Mouse (Mus musculus) limb, embryonic 14.5 days (tissue): ENCODE measurements around the gene Rapgef4. TPM values are rescaled to one million over a fixed set of nuclear protein-coding genes. Genes with fewer than 3 reads are reported as not detected.

Source experiments
- ATAC-seq: fragments of 200-750 bp; cut with Nextera tagmentation; 2 replicates; pipeline ENCODE4 v1.8.0; 2017; ENCODE audit warnings: low read depth, moderate number of reproducible peaks, moderate TSS enrichment; ENCODE audit not compliant: low FRiP score
- DNase-seq: peaks from one replicate; pipeline ENCODE4 v3.0.0-alpha.2; 2015; ENCODE audit warnings: low spot score
- H3K27ac ChIP-seq: fragments of 300-500 bp; sonication (generic); replicated peaks from 2 replicates; pipeline ENCODE4 v1.5.1; 2014; ENCODE audit warnings: low read depth, mild to moderate bottlenecking, low read length, moderate library complexity, mixed read lengths
- H3K27me3 ChIP-seq: fragments of 300-500 bp; sonication (generic); 2 replicates; pipeline ENCODE4 v1.6.1; 2014; ENCODE audit warnings: low read length, mixed read lengths; ENCODE audit not compliant: control insufficient read depth, insufficient read depth
- H3K36me3 ChIP-seq: fragments of 300-500 bp; sonication (generic); 2 replicates; pipeline ENCODE4 v1.6.1; 2014; ENCODE audit warnings: mild to moderate bottlenecking, low read length, moderate library complexity, mixed read lengths; ENCODE audit not compliant: control insufficient read depth, insufficient read depth
- H3K4me1 ChIP-seq: fragments of 300-500 bp; sonication (generic); 2 replicates; pipeline ENCODE4 v1.6.1; 2014; ENCODE audit warnings: antibody characterized with exemption, low read length, mixed read lengths; ENCODE audit not compliant: control insufficient read depth, insufficient read depth
- H3K4me2 ChIP-seq: fragments of 300-500 bp; sonication (generic); replicated peaks from 2 replicates; pipeline ENCODE4 v1.6.1; 2014; ENCODE audit warnings: low read depth, mild to moderate bottlenecking, low read length, moderate library complexity; ENCODE audit not compliant: severe bottlenecking
- H3K4me3 ChIP-seq: fragments of 300-500 bp; sonication (generic); replicated peaks from 2 replicates; pipeline ENCODE4 v1.5.1; 2014; ENCODE audit warnings: low read length
- H3K9ac ChIP-seq: fragments of 300-500 bp; sonication (generic); 2 replicates; pipeline ENCODE4 v1.6.1; 2014; ENCODE audit warnings: mild to moderate bottlenecking, low read depth, low read length, moderate library complexity; ENCODE audit not compliant: severe bottlenecking
- H3K9me3 ChIP-seq: fragments of 300-500 bp; sonication (generic); 2 replicates; pipeline ENCODE4 v1.6.1; 2016; ENCODE audit warnings: low read length; ENCODE audit not compliant: control insufficient read depth
- POLR2A ChIP-seq: fragments of 200-500 bp; IDR thresholded peaks from 2 replicates; pipeline ENCODE4 v1.8.0; 2012; ENCODE audit warnings: inconsistent platforms, mild to moderate bottlenecking, moderate library complexity, borderline replicate concordance; ENCODE audit not compliant: insufficient read depth, insufficient read length; ENCODE audit errors: extremely low read depth
- WGBS: fragments of 180-500 bp; shearing (Covaris S2); extraction: QIAGEN DNeasy Blood & Tissue Kit; methylation state at CpG from one replicate; pipeline ENCODE4 v1.1.7; 2014; 5-methylcytosine and 5-hydroxymethylcytosine counted together
- polyA plus RNA-seq, 2 experiments: library from polyadenylated mRNA; depleted of rRNA in 1 of 2; stranded (reverse) in 1 of 2; unstranded in 1 of 2; fragments of >200 nt; fragmentation: Nextera tagmentation in 1 of 2; extraction: Ambion mirVana in 1 of 2; gene quantifications; 2 replicates each; pipeline versions ENCODE4 v1.2.1 to v1.2.3; 2012 to 2014

Rapgef4 gene
- polyA plus RNA-seq, 2 experiments, result 2.2 to 2.3 TPM

DNA sequence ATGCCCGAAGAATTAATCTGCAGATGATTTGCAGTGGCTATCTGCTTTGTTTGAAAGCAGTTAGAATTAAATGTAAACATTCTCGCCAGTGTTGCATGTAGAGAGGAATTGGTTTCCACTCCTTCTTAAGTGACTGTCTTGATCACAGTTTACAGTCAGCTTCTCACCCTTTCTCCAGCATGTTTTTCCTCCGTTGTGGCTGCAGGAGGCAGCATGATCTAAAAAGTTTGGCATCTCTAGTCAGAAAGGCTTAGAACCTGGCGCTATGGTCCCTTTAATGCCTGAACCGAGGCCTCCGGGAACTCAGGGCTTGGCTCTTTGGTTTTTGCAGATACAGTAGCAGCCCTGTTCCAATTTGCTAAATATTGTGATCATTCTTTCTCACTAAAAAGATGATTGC, 63.2 kb downstream of the Rapgef4 start:
- WGBS, result 52% methylated on average over 6 of the region's 6 CpGs
- H3K4me3 ChIP-seq, result no peak overlapping the region
- H3K36me3 ChIP-seq, result no peaks in the 10 kb centered on the region
- DNase-seq (no peak), ATAC-seq (no peak)
- no peak overlapping the region for H3K4me2 ChIP-seq
- TF ChIP-seq POLR2A, result no peak
- no peaks in the 10 kb centered on the region for H3K9me3 ChIP-seq
- no peak overlapping the region for H3K27ac ChIP-seq
- H3K27me3 ChIP-seq, result no peaks in the 10 kb centered on the region
- H3K9ac ChIP-seq, result no peak overlapping the region
- peaks cover 14% of the 10 kb centered on the region for H3K4me1 ChIP-seq

DNA sequence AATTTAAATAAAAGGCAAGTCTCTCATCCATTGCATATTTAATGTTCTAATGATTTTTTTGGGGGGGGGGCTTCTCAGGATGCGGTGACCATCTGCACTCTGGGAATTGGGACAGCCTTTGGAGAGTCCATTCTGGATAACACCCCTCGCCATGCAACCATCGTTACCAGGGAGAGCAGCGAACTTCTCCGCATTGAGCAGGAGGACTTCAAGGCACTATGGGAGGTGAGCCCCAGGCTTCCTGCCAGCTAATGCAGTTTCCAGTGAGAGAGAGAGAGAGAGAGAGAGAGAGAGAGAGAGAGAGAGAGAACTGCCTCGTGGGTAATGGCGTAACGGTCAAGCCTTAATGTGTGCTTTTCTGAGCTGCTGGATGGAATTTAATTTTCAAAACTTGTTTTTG, 64.0 kb downstream of the Rapgef4 start:
- WGBS, result 54% methylated on average over 8 of the region's 8 CpGs
- Histone ChIP-seq H3K27me3 (no peaks in the 10 kb centered on the region), H3K4me1 (peaks cover 14% of the 10 kb centered on the region), H3K4me3 (no peak overlapping the region), H3K27ac (no peak overlapping the region), H3K36me3 (no peaks in the 10 kb centered on the region), H3K9me3 (no peaks in the 10 kb centered on the region), H3K9ac (no peak overlapping the region), H3K4me2 (no peak overlapping the region)
- DNase-seq (peak; percentile 38), ATAC-seq (no peak)
- no peak for TF ChIP-seq POLR2A

DNA sequence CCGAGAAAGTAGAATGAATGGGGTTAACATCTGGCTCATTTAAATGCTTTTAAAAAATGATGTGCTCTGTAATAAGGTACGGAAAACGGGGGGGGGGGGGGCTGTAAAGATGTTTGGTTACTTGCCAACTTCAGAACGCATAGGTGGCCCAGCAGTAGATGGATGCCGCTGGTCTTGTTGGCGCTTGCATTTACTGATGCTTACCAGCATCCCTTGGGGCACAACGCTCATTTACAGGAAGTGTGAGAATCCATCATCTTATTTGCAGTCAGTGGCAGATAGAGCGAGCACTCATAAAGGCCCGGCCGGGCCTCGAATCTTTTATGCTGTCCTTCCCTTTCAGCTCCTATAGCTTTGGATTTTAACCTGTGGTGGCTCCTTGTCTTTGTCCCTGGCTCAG, 64.6 kb downstream of the Rapgef4 start:
- H3K9me3 ChIP-seq, result no peaks in the 10 kb centered on the region
- TF ChIP-seq POLR2A, result no peak
- H3K36me3 ChIP-seq, result no peaks in the 10 kb centered on the region
- no peak overlapping the region for H3K27ac ChIP-seq
- H3K4me2 ChIP-seq, result peak overlapping the region; percentile 13; the same call in 1 of the 2 replicates
- no peak overlapping the region for H3K4me3 ChIP-seq
- H3K4me1 ChIP-seq, result peaks cover 14% of the 10 kb centered on the region
- ATAC-seq, result no peak
- WGBS, result 38% methylated on average over 11 of the region's 11 CpGs
- no peak overlapping the region for H3K9ac ChIP-seq
- peak; percentile 43 for DNase-seq
- H3K27me3 ChIP-seq, result no peaks in the 10 kb centered on the region

DNA sequence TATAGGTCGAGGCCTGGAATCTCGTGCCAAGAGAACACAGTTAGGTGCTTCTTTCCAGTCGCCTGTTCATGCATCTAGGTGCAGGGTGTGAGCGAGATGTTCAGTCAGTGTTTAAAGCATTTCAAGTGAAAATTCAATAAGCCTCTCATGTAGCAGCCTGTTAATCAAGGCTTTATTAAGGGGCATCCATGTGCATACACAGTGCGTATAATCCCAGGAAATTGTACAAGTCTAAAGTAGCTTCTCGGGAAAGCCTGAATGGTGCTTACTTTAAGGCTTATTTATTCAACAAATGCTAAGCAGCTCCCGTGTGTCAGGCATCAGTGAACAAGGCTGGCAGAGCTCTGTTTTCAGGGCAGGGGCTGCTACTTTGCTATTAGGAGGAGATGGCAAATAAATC, 69.4 kb downstream of the Rapgef4 start:
- Histone ChIP-seq H3K4me1 (peaks cover 15% of the 10 kb centered on the region), H3K27me3 (no peaks in the 10 kb centered on the region), H3K36me3 (no peaks in the 10 kb centered on the region), H3K4me2 (no peak overlapping the region), H3K9me3 (no peaks in the 10 kb centered on the region), H3K27ac (no peak overlapping the region), H3K9ac (no peak overlapping the region), H3K4me3 (no peak overlapping the region)
- DNase-seq, result no peak
- ATAC-seq, result no peak
- 59% methylated on average over 7 of the region's 7 CpGs for WGBS
- TF ChIP-seq POLR2A, result no peak

DNA sequence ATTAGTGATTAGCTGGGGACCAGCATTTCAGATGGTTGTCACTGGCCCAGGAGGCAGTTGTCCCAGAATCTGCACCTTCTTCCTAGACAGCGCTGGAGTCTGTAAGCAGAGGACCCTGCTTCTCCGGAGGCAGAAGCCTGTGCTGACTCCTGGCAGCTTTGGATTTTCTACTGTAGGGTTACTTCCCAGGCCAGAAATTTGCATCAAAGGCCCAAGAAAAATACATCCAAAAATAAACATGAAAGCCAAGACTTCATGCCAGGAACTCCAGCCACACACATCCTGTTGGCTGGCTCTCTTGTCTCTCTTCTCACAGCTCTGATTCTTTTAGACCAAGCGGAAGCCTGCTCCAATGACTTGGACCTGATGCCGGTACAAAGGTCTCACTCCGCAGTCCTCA, 73.2 kb downstream of the Rapgef4 start:
- no peak for TF ChIP-seq POLR2A
- ATAC-seq (no peak), DNase-seq (no peak)
- Histone ChIP-seq H3K9ac (no peak overlapping the region), H3K4me3 (no peak overlapping the region), H3K9me3 (no peaks in the 10 kb centered on the region), H3K4me1 (peaks cover 25% of the 10 kb centered on the region), H3K27me3 (no peaks in the 10 kb centered on the region), H3K4me2 (no peak overlapping the region), H3K36me3 (no peaks in the 10 kb centered on the region), H3K27ac (no peak overlapping the region)
- WGBS, result 69% methylated on average over 5 of the region's 5 CpGs

DNA sequence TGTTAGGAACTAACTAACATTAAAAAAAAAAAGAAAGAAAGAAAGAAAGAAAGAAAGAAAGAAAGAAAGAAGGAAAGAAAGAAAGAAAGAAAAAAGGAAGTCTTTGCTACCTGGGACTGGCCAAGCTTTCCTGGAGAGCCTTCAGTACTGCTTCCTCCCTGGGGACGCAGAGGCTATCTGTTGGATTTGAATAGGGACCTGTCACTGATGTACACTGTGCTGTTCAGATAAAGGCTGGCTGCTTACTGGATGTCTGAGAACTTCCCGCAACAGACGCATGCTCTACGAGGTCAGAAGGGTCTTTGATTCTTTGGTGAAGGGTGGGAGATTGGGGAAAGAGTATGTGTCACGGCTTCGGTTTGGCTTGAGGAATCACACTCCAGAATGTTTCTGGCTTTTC, 73.7 kb downstream of the Rapgef4 start:
- 81% methylated on average over 6 of the region's 6 CpGs for WGBS
- H3K27ac ChIP-seq, result no peak overlapping the region
- H3K9me3 ChIP-seq, result no peaks in the 10 kb centered on the region
- H3K4me1 ChIP-seq, result peaks cover 25% of the 10 kb centered on the region
- no peaks in the 10 kb centered on the region for H3K36me3 ChIP-seq
- H3K9ac ChIP-seq, result no peak overlapping the region
- no peak overlapping the region for H3K4me2 ChIP-seq
- DNase-seq, result no peak
- no peak overlapping the region for H3K4me3 ChIP-seq
- ATAC-seq, result no peak
- no peak for TF ChIP-seq POLR2A
- no peaks in the 10 kb centered on the region for H3K27me3 ChIP-seq
